Mouse (Mus musculus): Measurements from ENCODE around the gene Rnf19b.

- TF ChIP-seq CTCF (IDR thresholded peaks at IDR 0.05; ENCODE audit: low read depth, low read length) (no peak), POLR2A (IDR thresholded peaks at IDR 0.05; ENCODE audit: extremely low read depth, insufficient read depth, low read length) (no peak)
These were observed 49.4 kb downstream of the Rnf19b start for GRCm38 (mm10) chr4:129107348-129107899.

All from liver, adult 2 months (tissue).